Comparison of ENCODE assay signal across 10 mouse cellular contexts in genomic region chr3:129223964-129224805, GRCm38 (mm10). TPM values are rescaled to one million over a fixed set of nuclear protein-coding genes. Genes with fewer than 3 reads are reported as not detected.
DNase-seq lines count a peak whose midpoint lies in the region; ATAC-seq lines count a peak whose summit lies in the region.
"Had no signal": no experiment of that assay in that cellular context is flagged by ENCODE, and none has a peak within 500 bp of the region (broad histone marks: within the 10 kb centered on the region; RNA-seq: fewer than 3 reads in every experiment).

No protein-coding gene starts in this region.

- no peak overlapping the region for H3K4me3 ChIP-seq in hindbrain, embryonic 11.5 days (ENCODE audit: low read depth, low read length)
- H3K4me3 ChIP-seq in hindbrain, embryonic 13.5 days: no peak overlapping the region; the same call in 1 of the 2 replicates
- peak overlapping the region; percentile 42 for H3K4me3 ChIP-seq in heart, embryonic 16.5 days (ENCODE audit: low read length)
- peak overlapping the region; percentile 5; the same call in 1 of the 2 replicates for H3K4me3 ChIP-seq in limb, embryonic 15.5 days

- no peak for ATAC-seq in hindbrain, embryonic 11.5 days (ENCODE audit: low FRiP score)
- no peak for ATAC-seq in hindbrain, embryonic 13.5 days (ENCODE audit: low FRiP score)
- no peak for ATAC-seq in heart, embryonic 16.5 days (replicated peaks; ENCODE audit: extremely low read depth, insufficient read depth, low FRiP score)
- no peak for ATAC-seq in limb, embryonic 15.5 days (ENCODE audit: insufficient number of reproducible peaks, low FRiP score, low TSS enrichment, low read depth)

- 0% methylated on average over 26 of the region's 26 CpGs for whole genome bisulfite sequencing in hindbrain, embryonic 11.5 days
- WGBS in hindbrain, embryonic 13.5 days: under 1% methylated on average over 26 of the region's 26 CpGs
- 2% methylated on average over 26 of the region's 26 CpGs for WGBS in heart, embryonic 16.5 days
- 2% methylated on average over 26 of the region's 26 CpGs for WGBS in limb, embryonic 15.5 days

- H3K4me2 ChIP-seq in hindbrain, embryonic 11.5 days (replicated peaks; ENCODE audit: low read depth, low read length): no peak overlapping the region
- H3K4me2 ChIP-seq in hindbrain, embryonic 13.5 days: no peak overlapping the region
- peak overlapping the region; percentile 51 for H3K4me2 ChIP-seq in heart, embryonic 16.5 days (ENCODE audit: low read depth, low read length)
- peak overlapping the region; percentile 10; the same call in 1 of the 2 replicates for H3K4me2 ChIP-seq in limb, embryonic 15.5 days

- H3K27ac ChIP-seq in hindbrain, embryonic 11.5 days (ENCODE audit: low read depth, low read length): no peak overlapping the region
- H3K27ac ChIP-seq in hindbrain, embryonic 13.5 days: no peak overlapping the region
- H3K27ac ChIP-seq in heart, embryonic 16.5 days (ENCODE audit: low read length): no peak overlapping the region
- no peak overlapping the region for H3K27ac ChIP-seq in limb, embryonic 15.5 days

- H3K9me3 ChIP-seq in hindbrain, embryonic 11.5 days (ENCODE audit: control insufficient read depth, low read length): no peaks in the 10 kb centered on the region
- H3K9me3 ChIP-seq in hindbrain, embryonic 13.5 days: no peaks in the 10 kb centered on the region
- no peaks in the 10 kb centered on the region for H3K9me3 ChIP-seq in heart, embryonic 16.5 days (replicated peaks; ENCODE audit: control insufficient read depth, low read length)
- no peaks in the 10 kb centered on the region for H3K9me3 ChIP-seq in limb, embryonic 15.5 days

- no peaks in the 10 kb centered on the region for H3K36me3 ChIP-seq in hindbrain, embryonic 11.5 days (ENCODE audit: control insufficient read depth, insufficient read depth, low read length)
- no peaks in the 10 kb centered on the region for H3K36me3 ChIP-seq in hindbrain, embryonic 13.5 days
- H3K36me3 ChIP-seq in heart, embryonic 16.5 days (ENCODE audit: control insufficient read depth, insufficient read depth): no peaks in the 10 kb centered on the region
- H3K36me3 ChIP-seq in limb, embryonic 15.5 days: no peaks in the 10 kb centered on the region

- peaks cover 83% of the 10 kb centered on the region for H3K27me3 ChIP-seq in hindbrain, embryonic 11.5 days (ENCODE audit: control insufficient read depth, insufficient read depth, low read length)
- peaks cover 95% of the 10 kb centered on the region for H3K27me3 ChIP-seq in hindbrain, embryonic 13.5 days
- H3K27me3 ChIP-seq in heart, embryonic 16.5 days (ENCODE audit: control insufficient read depth, insufficient read depth, low read length): peaks cover 66% of the 10 kb centered on the region
- H3K27me3 ChIP-seq in limb, embryonic 15.5 days: peaks cover 89% of the 10 kb centered on the region

- DNase-seq in hindbrain, embryonic 11.5 days (ENCODE audit: low spot score): peak; percentile 65
- DNase-seq in ZHBTc4 (ENCODE audit: low read depth, low spot score): peak; percentile 40
- no peak for DNase-seq in B cell, adult 2 months
- no peak for DNase-seq in thymus, adult 18-20 months
- no peak for DNase-seq in frontal cortex, adult 2 months (ENCODE audit: extremely low spot score in 1 of 2, low spot score in 1 of 2)
- DNase-seq: left cerebral cortex, postnatal 4 days; thymus, postnatal 25 days had no signal

- H3K4me1 ChIP-seq in hindbrain, embryonic 11.5 days (replicated peaks; ENCODE audit: control insufficient read depth, insufficient read depth, low read length): no peaks in the 10 kb centered on the region
- H3K4me1 ChIP-seq in hindbrain, embryonic 13.5 days (replicated peaks): peaks cover 8% of the 10 kb centered on the region; the same call in 1 of the 2 replicates
- H3K4me1 ChIP-seq in heart, embryonic 16.5 days (ENCODE audit: control insufficient read depth, insufficient read depth, low read length): 0 out of 2 replicates have a peak, but pooled peaks cover 5% of the 10 kb centered on the region
- peaks cover 12% of the 10 kb centered on the region for H3K4me1 ChIP-seq in limb, embryonic 15.5 days

- H3K9ac ChIP-seq in hindbrain, embryonic 11.5 days (ENCODE audit: low read depth, low read length): no peak overlapping the region
- H3K9ac ChIP-seq in hindbrain, embryonic 13.5 days: no peak overlapping the region
- peak overlapping the region; percentile 21 for H3K9ac ChIP-seq in heart, embryonic 16.5 days (ENCODE audit: low read length)
- no peak overlapping the region for H3K9ac ChIP-seq in limb, embryonic 15.5 days

RNA-seq across cellular contexts. Expression of gene Pitx2, which starts 24.5 kb away (rescaled TPM):
- 2.9 and 4.9 TPM in 2 replicates for polyA plus RNA-seq in hindbrain, embryonic 11.5 days (2014; fragmentation: Nextera tagmentation; extraction: Ambion mirVana)
- polyA plus RNA-seq in hindbrain, embryonic 13.5 days (2015; fragmentation: Nextera tagmentation; extraction: Ambion mirVana): 2.1 and 2.6 TPM in 2 replicates
- polyA plus RNA-seq in heart, embryonic 16.5 days (2015; fragmentation: Nextera tagmentation; extraction: Ambion mirVana): 16.3 and 26.9 TPM in 2 replicates
- polyA plus RNA-seq in limb, embryonic 15.5 days (2015; fragmentation: Nextera tagmentation; extraction: Ambion mirVana): 9.1 and 19.7 TPM in 2 replicates
- polyA plus RNA-seq in frontal cortex, adult 2 months (2012; rRNA removed): 0.17 TPM in 1 of 2 replicates, not detected in the other

Comparison
In these comparisons a context has a peak if more than half of its experiments do, and no peak if none do; other contexts are left out.
1. DNase-seq: peak in hindbrain, embryonic 11.5 days (single experiment) and ZHBTc4 (single experiment); none in B cell, adult 2 months (0 of 2), thymus, adult 18-20 months (0 of 2) and frontal cortex, adult 2 months (0 of 2).
2. H3K4me2 ChIP-seq: peak in heart, embryonic 16.5 days (single experiment) and limb, embryonic 15.5 days (single experiment); none in hindbrain, embryonic 11.5 days (single experiment) and hindbrain, embryonic 13.5 days (single experiment).
3. H3K4me3 ChIP-seq: peak in heart, embryonic 16.5 days (single experiment) and limb, embryonic 15.5 days (single experiment); none in hindbrain, embryonic 11.5 days (single experiment) and hindbrain, embryonic 13.5 days (single experiment).